Mouse (Mus musculus) embryo, embryonic 9.5 days (tissue): ENCODE data around the gene Vmn1r7.
"Not testable (repeated sequence)": the region's sequence is repeated elsewhere in the genome, so short reads cannot be mapped to it uniquely, and the experiment has no call there.

ENCODE experiments used
- DNase-seq: peaks from one replicate; pipeline ENCODE4 v3.0.0-alpha.2; 2017; ENCODE audit errors: extremely low spot score

Gene Vmn1r7

DNA sequence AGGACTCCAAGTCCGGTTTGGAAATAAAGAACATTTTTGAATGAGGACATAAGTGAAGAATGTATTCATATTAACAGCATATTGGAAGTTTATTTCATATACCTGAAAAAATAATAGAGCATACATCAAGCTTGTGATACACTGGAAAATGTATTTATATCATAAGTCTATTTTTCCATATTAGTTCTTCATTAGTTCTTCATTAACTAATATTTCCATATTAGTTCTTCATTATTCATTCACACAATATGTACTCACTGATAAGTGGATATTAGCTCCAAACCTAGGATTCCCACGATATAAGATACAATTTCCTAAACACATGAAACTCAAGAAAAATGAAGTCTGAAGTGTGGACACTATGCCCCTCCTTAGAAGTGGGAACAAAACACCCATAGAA lies at the start of gene Vmn1r7:
Vmn1r7 (minus strand) TSS at position 101 of the 400 bp plus-strand sequence.
- DNase-seq = not testable (repeated sequence)

DNA sequence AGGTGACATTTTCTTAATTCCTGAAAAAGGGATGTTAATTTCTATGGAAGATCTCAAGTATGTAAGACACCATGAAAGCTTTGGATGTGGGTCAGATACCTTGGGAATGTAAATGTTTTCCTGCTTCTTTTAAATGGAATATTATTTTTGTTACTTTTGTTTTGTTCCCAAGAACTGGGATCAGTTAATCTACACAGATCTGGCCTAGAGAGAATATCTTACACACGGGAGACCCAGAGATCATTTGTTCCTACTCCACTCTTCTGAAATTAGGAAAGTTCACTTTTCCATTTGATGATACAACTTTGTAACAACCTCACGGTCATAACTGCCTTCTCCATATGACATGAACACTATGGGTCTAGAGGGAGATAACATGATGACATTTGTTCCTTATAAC lies 41.4 kb upstream of the Vmn1r7 start, which contains the start of gene Vmn1r9:
Vmn1r9 (plus strand) TSS at position 301 of the 400 bp plus-strand sequence.
- DNase-seq = no peak

DNA sequence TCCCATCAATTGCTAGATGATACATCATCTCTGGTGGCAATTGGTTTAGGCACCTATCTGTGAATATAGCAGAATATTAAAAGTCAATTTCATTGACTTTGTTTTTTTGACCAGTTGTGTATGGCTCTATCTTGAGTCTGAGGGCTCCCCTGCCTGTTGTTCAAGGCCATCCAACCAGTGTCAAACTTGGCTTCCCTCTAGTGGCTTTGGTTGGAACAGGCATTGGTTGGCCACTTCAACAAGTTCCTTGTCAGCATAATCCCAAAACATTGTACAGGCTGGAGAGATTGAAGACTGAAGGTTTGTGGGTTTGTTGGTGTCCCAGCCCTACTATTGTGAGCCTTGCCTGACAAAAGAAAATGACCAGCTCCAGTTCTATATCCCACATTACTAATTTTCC lies 38.6 kb upstream of the Vmn1r7 start:
- no peak for DNase-seq

DNA sequence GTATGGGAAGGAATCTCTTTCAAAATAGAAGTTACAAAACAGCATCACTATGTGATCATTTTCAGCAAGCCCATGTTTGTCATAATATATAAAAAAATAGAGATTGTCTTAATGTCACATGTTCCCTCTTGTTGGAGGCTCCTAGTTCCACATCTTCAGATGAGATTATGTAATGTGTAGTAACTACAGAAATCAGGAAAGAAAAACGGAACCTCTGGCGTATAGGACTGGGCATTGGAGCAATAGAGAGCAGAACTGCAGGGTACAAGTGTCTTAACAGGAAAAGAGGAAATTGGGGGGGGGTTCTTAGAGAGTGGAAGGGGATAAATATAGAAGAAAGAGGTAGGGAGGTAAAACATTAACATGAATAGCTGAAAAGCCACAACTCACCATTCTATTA lies 9.6 kb upstream of the Vmn1r7 start:
- no peak for DNase-seq

DNA sequence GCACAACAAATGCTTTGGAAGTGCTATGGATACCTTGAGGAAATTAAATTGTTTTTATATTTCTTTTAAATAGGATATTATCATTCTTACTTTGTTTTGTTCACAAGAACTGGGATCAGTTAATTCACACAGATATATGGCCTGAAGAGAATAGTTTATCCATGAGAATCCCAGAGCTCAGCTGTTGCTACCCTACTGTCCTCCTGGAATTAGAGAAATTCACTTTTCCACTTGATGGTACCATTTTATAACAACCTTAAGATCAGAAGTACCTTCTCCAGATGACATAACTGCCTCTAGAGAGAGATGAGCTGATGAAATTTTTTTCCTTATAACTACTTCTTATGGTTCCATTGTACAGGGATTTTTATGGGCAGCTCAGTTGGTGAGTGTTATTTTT lies 6.9 kb upstream of the Vmn1r7 start, which contains the start of gene Vmn1r8:
Vmn1r8 (plus strand) TSS at position 301 of the 400 bp plus-strand sequence.
- DNase-seq = no peak

DNA sequence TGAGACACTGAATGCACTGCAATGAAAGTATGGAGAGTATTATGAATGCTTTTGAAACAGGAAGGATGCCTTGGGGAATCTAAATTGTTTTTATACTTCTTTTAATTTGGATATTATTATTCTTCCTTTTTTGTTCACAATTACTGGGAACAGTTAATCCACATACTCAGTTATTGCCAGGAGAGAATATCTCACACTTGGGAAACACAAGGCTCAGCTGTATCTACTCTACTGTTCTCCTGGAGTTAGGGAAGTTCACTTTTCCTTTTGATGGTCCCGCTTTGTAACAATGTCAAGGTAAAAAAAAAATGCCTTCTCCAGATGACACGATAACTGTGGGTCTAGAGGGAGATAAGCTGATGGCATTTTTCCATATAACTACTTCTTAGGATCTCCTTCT lies 28.2 kb downstream of the Vmn1r7 start, which contains the start of gene Vmn1r6:
Vmn1r6 (plus strand) TSS at position 301 of the 400 bp plus-strand sequence.
- no peak for DNase-seq
